Mouse (Mus musculus): Measurements from ENCODE around the gene 1700001C02Rik. TPM values are rescaled to one million over a fixed set of nuclear protein-coding genes. Genes with fewer than 3 reads are reported as not detected.

The 1700001C02Rik gene
- total RNA-seq, 4 experiments from 2014 or later = 0.57 to 0.91 (median 0.63) TPM; not detected in 1

- no peak for DNase-seq (ENCODE audit: low spot score in 2 of 2)
Measured at GRCm38 (mm10) chr5:30494606-30495005, 28.8 kb downstream of the 1700001C02Rik start.

DNA sequence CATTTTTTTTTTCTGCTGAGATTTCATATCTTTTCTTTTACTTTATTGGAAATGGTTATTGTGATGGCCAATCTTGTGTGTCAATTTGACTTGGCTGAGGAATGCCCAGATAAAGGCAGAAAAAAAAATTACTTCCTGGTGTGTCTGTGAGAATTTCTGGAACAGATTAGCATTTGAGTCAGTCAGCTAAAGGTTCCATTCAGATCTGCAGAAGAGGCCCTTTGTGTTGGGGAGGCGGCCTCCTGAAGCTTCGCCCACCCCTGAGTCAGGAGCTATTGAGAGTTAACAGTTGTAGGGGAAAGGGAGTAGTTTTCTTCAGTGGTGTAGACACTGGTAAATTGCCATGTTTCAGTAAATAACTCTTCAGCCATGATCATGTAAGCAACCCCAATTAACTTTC lies 29.4 kb downstream of the 1700001C02Rik start:
- DNase-seq (ENCODE audit: low spot score in 2 of 2) = no peak

GRCm38 (mm10) chr5:30496821-30497220 lies 31.0 kb downstream of the 1700001C02Rik start:
- no peak for DNase-seq (ENCODE audit: low spot score in 2 of 2)

DNA sequence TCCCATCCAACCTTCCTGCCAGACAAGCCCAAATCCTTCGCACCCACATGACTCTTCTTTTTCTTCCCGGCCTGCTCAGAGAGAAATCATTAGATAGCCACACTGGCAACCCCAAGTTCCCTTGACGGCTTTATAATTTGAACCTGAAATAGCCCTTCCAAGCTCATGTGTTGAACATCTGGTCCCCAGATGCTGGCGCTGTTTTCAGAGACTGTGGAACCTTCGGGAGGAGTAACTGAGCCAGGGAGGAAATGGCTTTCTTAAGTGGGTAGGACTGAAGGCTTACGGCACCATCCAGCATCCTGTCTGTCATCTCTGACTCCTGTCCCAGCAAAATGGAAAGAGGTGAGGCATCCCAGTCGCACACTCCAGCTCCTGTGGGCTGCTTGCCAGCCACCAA lies 31.5 kb downstream of the 1700001C02Rik start:
- DNase-seq (ENCODE audit: low spot score in 2 of 2) = no peak

- DNase-seq (ENCODE audit: low spot score in 2 of 2) = no peak
Measured at GRCm38 (mm10) chr5:30513111-30513510, 47.3 kb downstream of the 1700001C02Rik start.

GRCm38 (mm10) chr5:30516376-30516775 lies 50.5 kb downstream of the 1700001C02Rik start:
- peak in 1 of 2 experiments; percentile 31 for DNase-seq (ENCODE audit: low spot score in 2 of 2)

DNA sequence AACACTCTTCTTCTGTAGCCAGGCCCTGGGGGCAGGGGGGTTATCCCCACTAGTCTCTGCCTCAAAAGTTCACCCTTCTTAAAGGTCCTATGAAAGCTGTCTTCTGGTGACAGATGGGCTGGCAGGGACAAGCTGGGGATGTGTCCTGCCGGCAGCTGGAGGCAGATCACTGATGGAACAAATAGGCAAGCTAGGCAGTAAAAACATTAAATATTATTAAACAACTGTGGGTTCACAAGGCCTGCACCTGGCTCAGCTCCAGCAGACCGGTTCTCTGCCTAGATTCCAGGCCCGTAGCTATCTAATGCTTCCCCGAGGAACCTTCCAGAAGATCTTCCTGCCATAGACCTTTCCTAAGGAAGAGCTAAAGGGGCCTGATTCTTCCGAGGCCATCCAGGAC lies 52.3 kb downstream of the 1700001C02Rik start:
- no peak for DNase-seq (ENCODE audit: low spot score in 2 of 2)

DNA sequence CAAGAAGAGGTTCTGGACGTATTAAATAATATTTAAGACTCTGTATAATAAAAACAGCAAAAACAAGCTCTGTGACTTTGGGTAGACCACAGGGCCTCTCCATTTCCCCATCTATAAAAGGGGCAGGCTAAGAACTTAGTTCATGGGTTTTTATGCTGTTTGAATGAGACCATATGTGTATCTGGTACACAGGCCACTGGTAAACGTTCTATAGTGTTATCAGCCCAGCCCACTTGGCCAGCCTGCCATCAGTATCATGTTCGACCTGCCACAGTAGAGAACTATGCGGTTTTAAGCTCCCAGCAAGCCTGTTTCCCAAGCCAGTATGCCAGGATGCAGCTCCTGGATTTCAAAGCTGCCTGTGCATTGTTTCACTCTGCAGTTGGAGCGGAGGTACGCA lies 52.7 kb downstream of the 1700001C02Rik start:
- DNase-seq (ENCODE audit: low spot score in 2 of 2) = no peak

DNA sequence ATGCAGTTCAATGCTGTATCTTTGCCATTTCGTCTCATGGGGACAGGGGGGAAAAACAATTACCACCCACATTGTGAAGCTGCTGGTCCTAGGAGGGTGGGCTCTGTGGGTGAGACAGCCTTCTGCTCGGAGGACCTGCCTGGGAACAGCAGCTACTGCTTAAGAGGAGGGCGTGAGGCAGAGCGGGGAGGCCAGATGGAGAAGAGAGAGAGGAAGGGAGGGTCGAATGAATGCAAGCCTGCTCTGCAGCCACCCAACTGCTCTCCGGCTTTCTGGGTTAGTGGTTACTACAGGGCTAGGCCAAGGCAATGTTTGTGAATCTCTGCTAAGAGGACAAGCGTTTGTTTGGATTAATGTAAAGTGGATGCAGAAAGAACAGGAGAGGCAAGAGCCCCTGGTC lies 53.6 kb downstream of the 1700001C02Rik start:
- no peak for DNase-seq (ENCODE audit: low spot score in 2 of 2)

DNA sequence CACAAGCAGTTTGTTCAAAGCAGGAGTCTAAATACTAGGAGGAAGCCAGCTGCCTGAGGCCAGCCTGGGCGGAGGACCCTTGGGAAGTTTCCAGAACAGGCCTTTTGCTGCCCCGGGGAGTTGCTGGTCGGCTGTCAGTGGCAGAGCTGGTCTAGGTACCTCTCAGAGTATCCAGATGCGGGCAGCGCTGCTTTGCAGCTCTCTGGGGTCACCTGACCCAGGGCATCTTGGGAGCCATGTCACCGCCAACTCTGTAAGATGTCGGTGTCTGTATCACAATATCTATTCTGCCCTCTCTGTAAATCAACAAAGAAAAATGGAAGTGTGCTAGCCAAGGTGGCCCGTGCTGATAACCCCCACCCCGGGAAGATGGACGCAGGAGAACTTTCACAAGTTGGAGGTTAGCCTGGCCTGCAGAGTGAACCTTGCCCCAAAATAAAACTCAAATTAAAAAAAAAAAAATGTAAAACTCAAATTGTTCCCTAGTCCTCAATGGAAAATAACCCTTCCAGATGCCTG lies 54.4 kb downstream of the 1700001C02Rik start:
- DNase-seq (ENCODE audit: low spot score in 2 of 2) = no peak

GRCm38 (mm10) chr5:30522406-30522805 lies 56.6 kb downstream of the 1700001C02Rik start:
- no peak for DNase-seq (ENCODE audit: low spot score in 2 of 2)

DNA sequence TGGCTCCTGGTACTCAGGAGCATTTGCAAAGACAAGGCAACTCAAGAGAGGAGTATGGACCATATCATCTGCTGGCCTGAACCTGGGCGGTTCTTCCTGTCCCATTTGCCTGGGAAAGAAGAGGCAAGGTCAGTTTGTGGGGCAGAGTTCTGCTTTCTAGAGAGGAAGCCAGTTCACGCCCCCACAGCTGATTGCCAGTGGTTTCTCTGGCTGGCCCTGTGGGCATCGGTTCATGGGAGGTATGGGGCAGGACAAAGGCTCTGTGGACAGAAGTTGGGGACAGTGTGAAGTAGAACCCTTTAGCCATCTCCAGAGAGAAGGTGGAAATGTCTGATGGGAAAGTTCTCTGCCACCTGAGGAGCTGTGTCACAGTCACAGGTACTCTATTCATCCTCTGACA lies 57.3 kb downstream of the 1700001C02Rik start:
- DNase-seq (ENCODE audit: low spot score in 2 of 2) = no peak

GRCm38 (mm10) chr5:30524213-30524612 lies 58.4 kb downstream of the 1700001C02Rik start:
- no peak for DNase-seq (ENCODE audit: low spot score in 2 of 2)

DNA sequence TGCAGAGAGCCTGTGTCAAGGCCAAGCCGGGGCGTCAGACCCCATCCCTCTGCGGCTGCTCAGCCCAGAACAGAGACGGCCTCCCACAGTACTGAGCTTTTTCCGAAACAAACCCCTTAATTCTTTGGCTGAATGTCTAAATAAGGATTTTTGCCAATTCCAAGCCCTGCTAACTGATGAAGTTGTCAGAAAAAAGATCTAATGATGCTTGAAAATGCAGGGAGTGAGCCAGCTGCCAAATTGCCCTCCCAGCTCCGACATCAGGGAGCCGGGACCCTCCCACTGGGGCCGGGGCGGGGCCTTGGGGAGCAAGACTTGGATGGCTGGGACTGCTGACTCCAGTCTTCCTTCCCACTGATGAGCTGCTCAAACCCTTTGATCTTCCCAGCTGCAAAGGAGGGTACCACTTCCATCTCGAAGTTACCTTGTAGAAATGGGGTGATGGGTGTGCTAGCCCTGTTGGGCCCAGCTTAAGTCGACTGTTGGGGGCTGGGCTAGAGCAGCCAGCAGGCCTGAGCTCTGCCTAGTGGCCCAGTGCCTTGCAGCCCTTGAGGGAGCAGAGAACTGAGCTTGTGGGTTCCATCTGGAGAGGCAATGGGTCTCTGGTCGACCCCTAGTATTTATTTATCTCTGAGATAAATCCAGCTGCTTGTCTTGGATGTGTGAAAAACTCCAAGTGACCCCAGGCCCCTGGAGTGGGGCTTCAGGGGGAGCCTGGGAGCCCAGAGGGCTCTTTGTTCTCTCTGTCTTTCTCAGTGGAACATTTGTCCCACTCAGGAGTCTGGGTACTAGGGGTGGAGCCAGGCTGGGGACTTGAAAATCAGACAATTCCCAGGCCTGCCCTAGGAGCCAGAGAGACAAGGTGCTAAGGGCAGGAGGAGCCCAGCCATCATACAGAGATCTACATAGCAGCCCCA lies 60.3 kb downstream of the 1700001C02Rik start:
- DNase-seq (ENCODE audit: low spot score in 2 of 2) = no peak

DNA sequence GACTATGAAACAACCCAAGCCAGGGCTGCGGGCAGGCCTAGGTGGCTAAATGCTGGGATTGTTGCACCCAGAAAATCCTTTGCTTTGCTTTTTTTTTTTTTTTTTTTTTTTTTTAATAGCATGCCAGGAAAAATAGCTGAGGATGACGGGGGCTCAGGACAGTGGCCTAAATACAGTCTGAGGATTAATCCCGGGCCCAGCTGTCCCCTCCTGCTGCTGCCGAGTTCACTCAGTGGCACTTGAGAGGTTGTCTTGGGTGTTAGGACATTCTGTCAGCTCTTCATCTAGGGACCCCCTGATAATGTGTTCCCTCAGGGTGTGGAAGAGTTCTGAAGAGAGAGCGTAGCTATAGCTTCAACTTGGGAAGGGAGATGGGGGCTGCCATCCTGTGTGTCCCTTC lies 61.3 kb downstream of the 1700001C02Rik start:
- DNase-seq (ENCODE audit: low spot score in 2 of 2) = no peak

GRCm38 (mm10) chr5:30528906-30529305 lies 63.1 kb downstream of the 1700001C02Rik start:
- DNase-seq (ENCODE audit: low spot score in 2 of 2) = no peak

Other genes starting within 250 kb of the 1700001C02Rik start
- 10 to 100 TPM; 37.8 to 62.2 (median 48.9) TPM for gene Selenoi, start 233.5 kb upstream of the 1700001C02Rik start, total RNA-seq (2022)
- 10 to 100 TPM; 11.7 to 13.3 (median 12.7) TPM for gene Drc1, start 184.7 kb upstream of the 1700001C02Rik start, total RNA-seq (2022)
- gene Otof, start 4.1 kb upstream of the 1700001C02Rik start, total RNA-seq (2022) = 10 to 100 TPM; 16.0 to 20.1 (median 18.2) TPM
- gene Cib4, start 79.8 kb downstream of the 1700001C02Rik start, total RNA-seq (2022) = not detected
- gene Kcnk3, start 122.1 kb downstream of the 1700001C02Rik start, total RNA-seq (2022) = 10 to 100 TPM; 19.5 to 25.2 (median 21.7) TPM
- gene Slc35f6, start 181.9 kb downstream of the 1700001C02Rik start, total RNA-seq (2022) = 10 to 100 TPM; 37.6 to 43.3 (median 39.8) TPM
- gene Cenpa, start 200.7 kb downstream of the 1700001C02Rik start, total RNA-seq (2022) = 1 to 10 TPM; 3.8 to 4.9 (median 4.5) TPM
- 10 to 100 TPM; 21.3 to 28.0 (median 27.4) TPM for gene Dpysl5, start 245.5 kb downstream of the 1700001C02Rik start, total RNA-seq (2022)